Mouse (Mus musculus) MEL (cell line): ENCODE results near the gene Agpat4.

ENCODE experiments used
- BHLHE40 ChIP-seq: IDR thresholded peaks from 2 replicates; pipeline ENCODE4 v1.6.1; 2012; ENCODE audit warnings: low read depth, mild to moderate bottlenecking, inconsistent platforms, low read length, improper control_type of control experiment, borderline replicate concordance
- CHD2 ChIP-seq: IDR thresholded peaks from 2 replicates; pipeline ENCODE4 v1.6.1; 2011; ENCODE audit warnings: low read length, improper control_type of control experiment
- CTCF ChIP-seq, 3 experiments: IDR thresholded peaks in 2 of 3; conservative IDR thresholded peaks in 1 of 3; 2 replicates each; pipeline ENCODE4 v1.5.1; 2011 to 2012; ENCODE audit warnings: low read length in 3 of 3, low read depth in 2 of 3, mild to moderate bottlenecking in 2 of 3, improper control_type of control experiment in 1 of 3, inconsistent platforms in 1 of 3, mixed read lengths in 1 of 3, moderate library complexity in 1 of 3; ENCODE audit not compliant: control insufficient read depth in 1 of 3, insufficient read depth in 1 of 3, poor library complexity in 1 of 3, severe bottlenecking in 1 of 3
- HCFC1 ChIP-seq: IDR thresholded peaks from 2 replicates; pipeline ENCODE4 v1.6.1; 2012; ENCODE audit warnings: low read depth, mild to moderate bottlenecking, inconsistent platforms, low read length, improper control_type of control experiment, moderate library complexity
- JUND ChIP-seq: IDR thresholded peaks from 2 replicates; pipeline ENCODE4 v1.6.1; 2011; ENCODE audit warnings: low read depth, mild to moderate bottlenecking, improper control_type of control experiment, low read length
- MAZ ChIP-seq: IDR thresholded peaks from 2 replicates; pipeline ENCODE4 v1.6.1; 2012; ENCODE audit warnings: low read depth, mild to moderate bottlenecking, inconsistent platforms, low read length, improper control_type of control experiment
- MEF2A ChIP-seq: IDR thresholded peaks from 2 replicates; pipeline ENCODE4 v1.6.1; 2014; ENCODE audit warnings: low read depth, mild to moderate bottlenecking, inconsistent platforms, low read length, improper control_type of control experiment; ENCODE audit not compliant: poor library complexity, insufficient replicate concordance, severe bottlenecking; ENCODE audit errors: extremely low read depth
- MYB ChIP-seq: IDR thresholded peaks from 2 replicates; pipeline ENCODE4 v1.6.1; 2011; ENCODE audit warnings: mild to moderate bottlenecking, low read depth, low read length, improper control_type of control experiment
- MYC ChIP-seq: IDR thresholded peaks from 2 replicates; pipeline ENCODE4 v1.6.1; 2011; ENCODE audit warnings: low read depth, mild to moderate bottlenecking, low read length, improper control_type of control experiment, moderate library complexity
- POLR2A ChIP-seq, 2 experiments: IDR thresholded peaks; 2 replicates each; pipeline ENCODE4 v1.6.1; 2011 to 2012; ENCODE audit warnings: low read length in 2 of 2, mild to moderate bottlenecking in 2 of 2, control low read depth in 1 of 2, improper control_type of control experiment in 1 of 2, low read depth in 1 of 2, moderate library complexity in 1 of 2; ENCODE audit not compliant: control insufficient read depth in 1 of 2, insufficient read depth in 1 of 2, poor library complexity in 1 of 2
- ZNF384 ChIP-seq: IDR thresholded peaks from 2 replicates; pipeline ENCODE4 v1.6.1; 2012; ENCODE audit warnings: low read depth, mild to moderate bottlenecking, inconsistent platforms, low read length, improper control_type of control experiment

DNA sequence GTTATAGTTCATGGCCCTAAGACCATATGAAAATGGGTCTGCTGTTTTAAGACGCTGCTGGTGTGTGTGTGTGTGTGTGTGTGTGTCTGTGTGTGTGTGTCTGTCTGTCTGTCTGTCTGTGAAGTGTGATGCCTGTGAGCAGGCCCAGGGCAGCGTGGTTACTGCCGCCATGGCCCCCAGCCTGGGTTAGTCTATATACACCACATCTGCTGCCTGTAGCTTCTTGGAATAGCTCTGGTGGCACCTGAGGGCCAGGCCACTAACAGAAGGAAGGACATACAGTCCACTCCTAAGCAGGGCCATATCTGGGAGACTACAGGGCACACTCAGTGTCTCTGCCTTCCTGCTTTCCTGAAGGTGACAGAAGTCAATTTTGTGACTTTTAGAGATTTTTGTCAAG is 122.2 kb downstream of the Agpat4 start:
- no peak for TF ChIP-seq MYB
- TF ChIP-seq MAZ: no peak
- TF ChIP-seq POLR2A (IDR thresholded peaks at IDR 0.05; ENCODE audit: control insufficient read depth in 1 of 2, insufficient read depth in 1 of 2, low read depth in 1 of 2, low read length in 2 of 2, poor library complexity in 1 of 2): no peak
- TF ChIP-seq JUND: no peak
- TF ChIP-seq MYC: no peak
- TF ChIP-seq CHD2: no peak
- TF ChIP-seq ZNF384: no peak
- no peak for TF ChIP-seq CTCF (IDR thresholded peaks at IDR 0.05 in 2 of 3, conservative IDR thresholded peaks at IDR 0.05 in 1 of 3; ENCODE audit: control insufficient read depth in 1 of 3, insufficient read depth in 1 of 3, low read depth in 2 of 3, low read length in 3 of 3, poor library complexity in 1 of 3, severe bottlenecking in 1 of 3)
- TF ChIP-seq MEF2A: no peak
- no peak for TF ChIP-seq HCFC1
- TF ChIP-seq BHLHE40: no peak
